In the genomic region with DNA sequence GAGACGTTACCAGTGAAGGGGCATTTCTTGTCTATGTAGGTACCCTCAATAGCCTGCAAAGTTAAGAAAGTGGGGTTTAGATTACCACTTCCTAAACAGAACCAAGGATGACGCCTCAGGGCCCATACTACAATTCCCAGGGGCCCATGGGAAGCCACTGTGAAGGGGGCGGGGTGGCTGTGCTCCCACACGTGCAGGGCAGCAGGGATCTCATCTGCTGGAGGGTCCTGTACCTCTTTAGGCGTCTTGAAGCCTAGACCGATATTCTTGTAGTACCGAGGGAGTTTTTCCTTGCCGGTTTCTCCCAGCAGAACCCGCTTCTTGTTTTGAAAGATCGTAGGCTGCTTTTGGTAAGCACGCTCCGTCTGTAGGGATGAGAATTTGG, we compare ENCODE assay signal across 8 mouse cellular contexts. TPM values are rescaled to one million over a fixed set of nuclear protein-coding genes. Genes with fewer than 3 reads are reported as not detected.
DNase-seq lines count a peak whose midpoint lies in the region; ATAC-seq and TF ChIP-seq lines count a peak whose summit lies in the region.

No protein-coding gene starts in this region.

- H3K27ac ChIP-seq in heart, adult 2 months, result peak overlapping the region; percentile 93
- H3K27ac ChIP-seq in embryonic facial prominence, embryonic 12.5 days, result peak overlapping the region; percentile 82
- H3K27ac ChIP-seq in midbrain, embryonic 16.5 days (ENCODE audit: low read length), result peak overlapping the region; percentile 87

- 13% methylated on average over 12 of the region's 12 CpGs for WGBS in heart, adult 2 months
- WGBS in embryonic facial prominence, embryonic 12.5 days, result 22% methylated on average over 12 of the region's 12 CpGs
- WGBS in midbrain, embryonic 16.5 days, result 22% methylated on average over 12 of the region's 12 CpGs

- peaks cover 52% of the 10 kb centered on the region for H3K79me3 ChIP-seq in C2C12 (ENCODE audit: low read depth)

- intact Hi-C loops in heart, adult 2 months (cut with DNase I), result loop anchor here (5.0 kb wide), 1 partner anchor 106 kb away; the partner anchor contains the start of genes Rras and Scaf1
- intact Hi-C loops in heart, postnatal 14 days (cut with DNase I), result loop anchor here (5.0 kb wide), 1 partner anchor 41 kb away; no protein-coding TSS in a partner anchor

- peak overlapping the region; percentile 62 for H3K4me2 ChIP-seq in embryonic facial prominence, embryonic 12.5 days (replicated peaks)
- peak overlapping the region; percentile 91 for H3K4me2 ChIP-seq in midbrain, embryonic 16.5 days (ENCODE audit: low read length)

- DNase-seq in heart, adult 2 months, result peak in 1 of 2 experiments; percentile 34
- DNase-seq in heart, postnatal 14 days, result no peak
- DNase-seq in kidney, postnatal 10 days, result peak; percentile 67
- DNase-seq in right cerebral cortex, postnatal 36 days (ENCODE audit: low spot score in 2 of 2), result no peak
- no peak for DNase-seq in frontal cortex, adult 2 months (ENCODE audit: extremely low spot score in 1 of 2, low spot score in 1 of 2)

- no peak for TF ChIP-seq POLR2A in heart, adult 2 months (IDR thresholded peaks at IDR 0.05; ENCODE audit: insufficient read depth, low read depth, low read length)

- H3K36me3 ChIP-seq in heart, adult 2 months (ENCODE audit: control insufficient read depth, insufficient read depth, low read length), result peaks cover 17% of the 10 kb centered on the region
- H3K36me3 ChIP-seq in C2C12 (ENCODE audit: control insufficient read depth, insufficient read depth), result peaks cover 87% of the 10 kb centered on the region
- peaks cover 69% of the 10 kb centered on the region for H3K36me3 ChIP-seq in embryonic facial prominence, embryonic 12.5 days
- peaks cover 50% of the 10 kb centered on the region for H3K36me3 ChIP-seq in midbrain, embryonic 16.5 days (ENCODE audit: control insufficient read depth, insufficient read depth, low read length)

- H3K4me1 ChIP-seq in heart, adult 2 months (ENCODE audit: control insufficient read depth, insufficient read depth, low read length), result peaks cover 13% of the 10 kb centered on the region
- peaks cover 36% of the 10 kb centered on the region for H3K4me1 ChIP-seq in embryonic facial prominence, embryonic 12.5 days
- H3K4me1 ChIP-seq in midbrain, embryonic 16.5 days (ENCODE audit: control insufficient read depth, insufficient read depth, low read length), result peaks cover 39% of the 10 kb centered on the region

- TF ChIP-seq EP300 in heart, adult 2 months (IDR thresholded peaks at IDR 0.05; ENCODE audit: insufficient read depth, low read depth, low read length), result no peak

- peak overlapping the region; percentile 99 for H3ac ChIP-seq in C2C12 (ENCODE audit: control insufficient read depth, insufficient read length, low read depth)

- H3K27me3 ChIP-seq in heart, adult 2 months (ENCODE audit: control insufficient read depth, insufficient read depth, low read length), result no peaks in the 10 kb centered on the region
- no peaks in the 10 kb centered on the region for H3K27me3 ChIP-seq in C2C12 (ENCODE audit: control insufficient read depth, insufficient read depth, insufficient read length)
- no peaks in the 10 kb centered on the region for H3K27me3 ChIP-seq in embryonic facial prominence, embryonic 12.5 days
- no peaks in the 10 kb centered on the region for H3K27me3 ChIP-seq in midbrain, embryonic 16.5 days (ENCODE audit: control insufficient read depth, insufficient read depth, low read depth, low read length)

- H3K79me2 ChIP-seq in heart, adult 2 months (replicated peaks; ENCODE audit: control insufficient read depth, insufficient read depth, low read length), result no peaks in the 10 kb centered on the region
- H3K79me2 ChIP-seq in C2C12 (ENCODE audit: control insufficient read depth, insufficient read depth), result peaks cover 68% of the 10 kb centered on the region

- peak overlapping the region; percentile 94 for H3K4me3 ChIP-seq in heart, adult 2 months
- H3K4me3 ChIP-seq in C2C12 (ENCODE audit: insufficient read depth, poor library complexity, severe bottlenecking), result peak overlapping the region; percentile 95
- H3K4me3 ChIP-seq in embryonic facial prominence, embryonic 12.5 days, result peak overlapping the region; percentile 95
- peak overlapping the region; percentile 91 for H3K4me3 ChIP-seq in midbrain, embryonic 16.5 days (ENCODE audit: low read depth, low read length)

- H3K9ac ChIP-seq in heart, adult 2 months (ENCODE audit: low read depth, low read length), result peak overlapping the region; percentile 79
- H3K9ac ChIP-seq in embryonic facial prominence, embryonic 12.5 days, result peak overlapping the region; percentile 97
- peak overlapping the region; percentile 93 for H3K9ac ChIP-seq in midbrain, embryonic 16.5 days (ENCODE audit: low read depth, low read length)

- no peak for ATAC-seq in embryonic facial prominence, embryonic 12.5 days (ENCODE audit: insufficient number of reproducible peaks, insufficient read depth, low FRiP score, low TSS enrichment)
- no peak for ATAC-seq in midbrain, embryonic 16.5 days

- H3K9me3 ChIP-seq in embryonic facial prominence, embryonic 12.5 days, result no peaks in the 10 kb centered on the region
- no peaks in the 10 kb centered on the region for H3K9me3 ChIP-seq in midbrain, embryonic 16.5 days (replicated peaks; ENCODE audit: control insufficient read depth, low read length, poor library complexity, severe bottlenecking)

- TF ChIP-seq CTCF in heart, adult 2 months (IDR thresholded peaks at IDR 0.05), result no peak
- TF ChIP-seq CTCF in C2C12 (IDR thresholded peaks at IDR 0.05; ENCODE audit: control insufficient read depth, insufficient read depth, insufficient read length), result no peak

TF ChIP-seq in C2C12, 6 proteins besides CTCF, POLR2A, EP300 and RAD21:
- no peak for TF ChIP-seq CEBPB (IDR thresholded peaks at IDR 0.05; ENCODE audit: low read depth)
- peak; percentile 65 for TF ChIP-seq MAX (IDR thresholded peaks at IDR 0.05)

RNA-seq across cellular contexts. Expression of gene Rps11, which starts 1.1 kb away (rescaled TPM):
- 100 to 1,000 TPM; 534 to 613 TPM for total RNA-seq in heart, adult 2 months (2021)
- 186 and 258 TPM in 2 replicates for polyA plus RNA-seq in heart, adult 2 months (2012; rRNA removed)
- 100 to 1,000 TPM; 582 to 636 TPM for total RNA-seq in heart, postnatal 14 days (2021)
- polyA plus RNA-seq in C2C12 (2012; fragmentation: generic; extraction: Trizol), result 3,175 TPM
- polyA plus RNA-seq in embryonic facial prominence, embryonic 12.5 days (2016; fragmentation: Nextera tagmentation; extraction: Ambion mirVana), result 1,448 and 1,491 TPM in 2 replicates
- polyA plus RNA-seq in midbrain, embryonic 16.5 days (2015; fragmentation: Nextera tagmentation; extraction: Ambion mirVana), result 657 and 700 TPM in 2 replicates
- polyA plus RNA-seq in frontal cortex, adult 2 months (2012; rRNA removed), result 383 and 419 TPM in 2 replicates

RNA-seq across cellular contexts. Expression of gene Rpl13a, which starts 5.4 kb away (rescaled TPM):
- 100 to 1,000 TPM; 561 to 659 TPM for total RNA-seq in heart, adult 2 months (2021)
- 915 and 1,061 TPM in 2 replicates for polyA plus RNA-seq in heart, adult 2 months (2012; rRNA removed)
- total RNA-seq in heart, postnatal 14 days (2021), result 100 to 1,000 TPM; 573 to 686 TPM
- 6,379 TPM for polyA plus RNA-seq in C2C12 (2012; fragmentation: generic; extraction: Trizol)
- 1,339 and 1,342 TPM in 2 replicates for polyA plus RNA-seq in embryonic facial prominence, embryonic 12.5 days (2016; fragmentation: Nextera tagmentation; extraction: Ambion mirVana)
- polyA plus RNA-seq in midbrain, embryonic 16.5 days (2015; fragmentation: Nextera tagmentation; extraction: Ambion mirVana), result 602 and 620 TPM in 2 replicates
- polyA plus RNA-seq in frontal cortex, adult 2 months (2012; rRNA removed), result 1,438 and 1,804 TPM in 2 replicates

RNA-seq across cellular contexts. Expression of gene Gm45713, which starts 12.9 kb away (rescaled TPM):
- total RNA-seq in heart, adult 2 months (2021), result under 1 TPM in 1 of 2 experiments, not detected in 1; 0.80 TPM
- 4.5 and 4.6 TPM in 2 replicates for polyA plus RNA-seq in heart, adult 2 months (2012; rRNA removed)
- total RNA-seq in heart, postnatal 14 days (2021), result under 1 TPM in 1 of 2 experiments, not detected in 1; 0.45 TPM
- polyA plus RNA-seq in C2C12 (2012; fragmentation: generic; extraction: Trizol), result 0.95 TPM
- polyA plus RNA-seq in embryonic facial prominence, embryonic 12.5 days (2016; fragmentation: Nextera tagmentation; extraction: Ambion mirVana), result 0.22 and 0.27 TPM in 2 replicates
- polyA plus RNA-seq in midbrain, embryonic 16.5 days (2015; fragmentation: Nextera tagmentation; extraction: Ambion mirVana), result 0.41 TPM in 1 of 2 replicates, not detected in the other
- polyA plus RNA-seq in frontal cortex, adult 2 months (2012; rRNA removed), result 0.06 and 0.12 TPM in 2 replicates

RNA-seq across cellular contexts. Expression of gene Flt3l, which starts 13.1 kb away (rescaled TPM):
- 1 to 10 TPM; 5.5 to 6.4 TPM for total RNA-seq in heart, adult 2 months (2021)
- polyA plus RNA-seq in heart, adult 2 months (2012; rRNA removed), result 47.4 and 59.1 TPM in 2 replicates
- 1 to 10 TPM; 4.3 to 5.8 TPM for total RNA-seq in heart, postnatal 14 days (2021)
- polyA plus RNA-seq in C2C12 (2012; fragmentation: generic; extraction: Trizol), result 1.6 TPM
- 0.67 and 1.1 TPM in 2 replicates for polyA plus RNA-seq in embryonic facial prominence, embryonic 12.5 days (2016; fragmentation: Nextera tagmentation; extraction: Ambion mirVana)
- polyA plus RNA-seq in midbrain, embryonic 16.5 days (2015; fragmentation: Nextera tagmentation; extraction: Ambion mirVana), result 1.5 and 2.2 TPM in 2 replicates
- 25.2 and 29.6 TPM in 2 replicates for polyA plus RNA-seq in frontal cortex, adult 2 months (2012; rRNA removed)

RNA-seq across cellular contexts. Expression of gene Fcgrt, which starts 19.5 kb away (rescaled TPM):
- 10 to 100 TPM; 60.3 to 67.5 TPM for total RNA-seq in heart, adult 2 months (2021)
- polyA plus RNA-seq in heart, adult 2 months (2012; rRNA removed), result 82.8 and 100 TPM in 2 replicates
- total RNA-seq in heart, postnatal 14 days (2021), result 10 to 100 TPM; 72.0 to 76.7 TPM
- 30.7 TPM for polyA plus RNA-seq in C2C12 (2012; fragmentation: generic; extraction: Trizol)
- 25.8 and 26.0 TPM in 2 replicates for polyA plus RNA-seq in embryonic facial prominence, embryonic 12.5 days (2016; fragmentation: Nextera tagmentation; extraction: Ambion mirVana)
- polyA plus RNA-seq in midbrain, embryonic 16.5 days (2015; fragmentation: Nextera tagmentation; extraction: Ambion mirVana), result 22.7 and 27.9 TPM in 2 replicates
- 34.0 and 34.2 TPM in 2 replicates for polyA plus RNA-seq in frontal cortex, adult 2 months (2012; rRNA removed)
